In genomic region chr5:33675964-33676363, GRCm38 (mm10) we compare ENCODE assay signal across 1 mouse cellular context.
A peak's percentile ranks its signal among the peaks of the same experiment; 100 is the strongest.
TF ChIP-seq lines count a peak whose summit lies in the region.

No protein-coding gene starts in this region.

TF ChIP-seq in CH12.LX, 34 proteins besides CTCF, POLR2A, EP300 and RAD21 (continued from another document):
- TF ChIP-seq SMC3 (IDR thresholded peaks at IDR 0.05; ENCODE audit: low read depth, low read length) = peak; percentile 54
